Mouse (Mus musculus): Measurements from ENCODE around the gene Mlkl.
"Not testable (repeated sequence)": the region's sequence is repeated elsewhere in the genome, so short reads cannot be mapped to it uniquely, and the experiment has no call there.

The Mlkl gene

GRCm38 (mm10) chr8:111313961-111314360, 24.0 kb downstream of the Mlkl start:
- not testable (repeated sequence) for DNase-seq (ENCODE audit: low spot score in 2 of 2)

- DNase-seq (ENCODE audit: low spot score in 2 of 2): no peak
These were observed 25.2 kb downstream of the Mlkl start for GRCm38 (mm10) chr8:111312758-111313162.

- DNase-seq (ENCODE audit: low spot score in 2 of 2): not testable (repeated sequence)
These were observed 28.0 kb downstream of the Mlkl start for GRCm38 (mm10) chr8:111310006-111310405.

DNA sequence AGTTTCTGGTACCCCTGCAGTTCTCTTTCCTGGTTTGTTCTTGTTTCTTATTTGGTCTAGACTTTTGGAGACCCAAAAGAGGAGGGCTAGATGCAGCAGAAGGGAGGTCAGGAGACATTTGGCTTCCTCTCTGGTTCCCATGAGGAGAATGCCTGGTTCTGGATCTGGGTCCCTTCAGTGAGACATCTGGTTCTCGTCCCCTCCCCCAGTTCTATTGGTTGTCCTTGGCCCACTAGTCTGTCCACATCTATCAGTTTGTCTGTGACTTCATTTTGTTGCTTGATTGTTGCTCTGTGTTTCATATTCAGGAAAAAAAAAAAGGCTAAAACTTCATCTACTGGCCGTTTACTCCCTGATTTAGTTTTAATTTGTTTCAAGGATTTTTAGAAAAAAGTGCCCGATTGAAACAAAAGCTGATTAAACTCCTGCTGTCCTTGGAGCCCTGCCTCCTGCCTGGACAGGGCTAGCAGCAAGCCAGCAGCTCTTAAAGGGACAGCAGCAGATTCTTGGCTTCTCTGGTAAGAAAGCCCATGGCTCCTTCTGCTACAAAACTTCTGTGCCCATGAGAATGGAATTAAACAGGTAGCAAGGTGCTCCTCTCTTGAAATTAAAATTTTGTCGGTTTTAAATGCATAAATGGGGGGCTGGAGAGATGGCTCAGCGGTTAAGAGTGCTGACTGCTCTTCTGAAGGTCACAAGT, 32.8 kb downstream of the Mlkl start:
- peak in 1 of 2 experiments; percentile 23 for DNase-seq (ENCODE audit: low spot score in 2 of 2)

DNA sequence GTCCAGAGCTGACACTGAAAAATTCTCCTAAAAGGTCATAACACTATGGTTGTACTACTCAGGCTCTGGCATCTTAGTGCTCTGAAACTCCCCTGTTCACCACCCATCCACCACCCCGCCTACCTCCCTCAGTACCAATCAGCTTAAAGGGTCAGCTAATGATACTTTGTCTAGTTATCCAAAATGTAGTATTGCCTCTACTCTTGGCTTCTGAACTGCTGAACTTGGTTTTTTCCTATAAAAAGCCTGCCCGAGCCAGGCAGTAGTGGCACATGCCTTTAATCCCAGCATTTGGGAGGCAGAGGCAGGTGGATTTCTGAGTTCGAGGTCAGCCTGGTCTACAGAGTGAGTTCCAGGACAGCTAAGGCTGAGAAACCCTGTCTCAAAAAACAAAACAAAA, 33.6 kb downstream of the Mlkl start:
- no peak for DNase-seq (ENCODE audit: low spot score in 2 of 2)

DNA sequence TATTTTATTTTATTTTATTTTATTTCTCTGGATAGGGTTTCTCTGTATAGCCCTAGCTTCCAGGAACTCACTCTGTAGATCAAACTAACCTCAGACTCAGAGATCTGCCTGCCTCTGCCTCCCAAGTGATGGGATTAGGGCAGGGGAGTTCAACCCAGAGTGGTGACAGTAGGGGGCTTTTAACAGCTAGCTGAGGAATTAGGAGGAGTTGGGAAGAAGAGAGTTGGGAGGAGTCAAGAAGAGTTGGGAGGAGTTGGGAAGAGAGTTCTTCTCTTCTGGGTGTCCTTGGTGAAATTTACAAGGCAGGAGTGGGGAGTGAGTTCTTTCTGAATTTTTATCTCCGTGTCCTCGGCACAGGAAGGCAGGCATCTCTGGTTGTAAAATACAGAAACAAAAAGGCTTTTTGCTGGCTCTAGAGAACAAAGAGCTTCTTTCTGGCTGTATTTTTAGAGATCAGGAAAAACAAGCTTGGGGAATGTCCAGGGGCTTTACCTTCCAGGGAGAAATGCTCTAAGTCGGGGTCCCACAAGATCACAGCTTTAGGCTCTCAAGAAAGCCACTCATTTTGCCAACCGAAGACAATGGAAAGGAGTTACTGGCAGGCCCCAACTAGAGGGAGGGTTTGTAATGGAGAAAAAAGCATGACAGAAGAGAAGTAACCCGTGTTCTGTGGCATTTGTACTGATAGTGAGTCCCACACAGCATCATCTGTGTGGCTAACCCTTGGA, 34.7 kb downstream of the Mlkl start:
- not testable (repeated sequence) for DNase-seq (ENCODE audit: low spot score in 2 of 2)

- peak in 1 of 2 experiments; percentile 24 for DNase-seq (ENCODE audit: low spot score in 2 of 2)
These were observed 37.1 kb downstream of the Mlkl start for GRCm38 (mm10) chr8:111300597-111301546.

DNA sequence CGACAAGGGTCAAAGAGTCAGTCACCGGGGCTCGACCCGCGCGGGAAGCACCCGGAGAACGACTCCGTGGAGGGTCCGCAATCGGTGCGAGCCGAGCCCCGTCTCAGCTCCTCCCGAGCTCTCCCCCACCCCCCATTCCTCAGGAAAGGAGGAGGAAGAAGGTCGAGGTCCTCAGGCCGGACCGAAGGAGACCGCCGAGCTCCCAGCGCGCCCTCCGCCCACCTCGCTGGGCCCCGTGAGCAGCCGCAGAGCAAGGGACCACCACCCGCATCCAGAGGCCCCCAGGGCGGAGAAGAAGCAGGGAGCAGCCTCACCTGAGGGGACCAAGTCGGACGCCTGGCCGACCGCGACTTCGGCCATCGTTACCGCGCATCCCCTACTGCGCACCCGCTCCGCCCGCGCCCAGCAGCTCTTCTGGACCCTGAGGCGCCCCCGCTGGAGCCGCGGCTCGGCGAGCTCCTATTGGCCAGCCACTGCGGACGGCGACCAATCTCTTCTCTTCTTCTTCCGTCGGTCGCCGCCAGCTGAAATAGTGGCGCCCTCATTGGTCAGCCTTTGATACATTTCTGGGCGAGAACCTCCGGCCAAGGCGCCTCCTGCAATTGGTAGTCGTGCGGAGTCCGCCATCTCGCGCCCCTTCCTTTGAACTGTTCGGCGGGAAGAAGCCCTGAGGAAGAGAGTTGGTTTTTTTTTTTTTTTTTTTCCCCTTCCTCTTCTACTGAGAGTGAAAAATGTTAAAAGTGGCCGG, 38.0 kb downstream of the Mlkl start, which contains the start of gene Rfwd3:
Gene Rfwd3, minus strand, starts transcription at position 402 of the 748 bp plus-strand sequence.
- peak; percentile 99 for DNase-seq (ENCODE audit: low spot score in 2 of 2)

GRCm38 (mm10) chr8:111299363-111299820, 38.6 kb downstream of the Mlkl start:
- peak; percentile 43 to 49 for DNase-seq (ENCODE audit: low spot score in 2 of 2)

DNA sequence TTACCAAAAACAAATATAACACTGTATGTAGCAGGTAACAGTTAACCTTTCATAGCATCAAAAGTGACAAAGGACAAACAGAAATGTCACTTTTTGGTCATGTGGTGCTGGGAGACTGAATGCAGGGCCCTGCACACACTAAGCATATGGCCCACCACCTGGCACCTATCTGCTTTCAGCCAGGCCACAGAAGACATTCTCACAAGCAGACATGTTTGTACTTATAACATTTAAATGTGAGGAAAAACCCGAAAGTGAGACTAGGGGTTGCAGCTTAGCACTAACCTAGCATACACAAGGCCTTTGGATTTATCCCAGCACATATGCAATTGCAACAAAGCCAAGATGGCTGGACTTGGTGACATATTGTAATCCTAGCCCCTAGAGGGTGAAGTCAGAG, 40.0 kb downstream of the Mlkl start:
- DNase-seq (ENCODE audit: low spot score in 2 of 2): no peak

- DNase-seq (ENCODE audit: low spot score in 2 of 2): no peak
These were observed 46.2 kb downstream of the Mlkl start for GRCm38 (mm10) chr8:111291733-111292132.

DNA sequence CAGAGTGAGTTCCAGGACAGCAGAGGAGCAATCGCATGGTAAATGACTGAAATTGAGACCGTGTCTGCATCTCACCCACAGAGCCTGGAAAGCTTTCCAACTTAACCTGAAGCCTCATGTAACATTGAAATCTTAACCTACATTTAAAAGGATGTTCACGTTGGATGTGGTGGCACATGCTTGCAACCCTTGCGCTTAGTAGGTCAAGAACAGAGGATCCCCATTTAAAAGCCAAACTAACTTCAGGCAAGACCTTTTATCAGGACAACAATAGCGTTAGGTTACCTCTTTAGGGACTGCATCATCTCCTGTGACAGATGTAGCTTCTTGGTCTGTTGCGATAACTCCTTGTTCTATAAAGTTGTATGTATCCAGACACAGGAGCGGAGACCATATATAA, 47.4 kb downstream of the Mlkl start:
- no peak for DNase-seq (ENCODE audit: low spot score in 2 of 2)

- no peak for DNase-seq (ENCODE audit: low spot score in 2 of 2)
These were observed 52.4 kb downstream of the Mlkl start for GRCm38 (mm10) chr8:111285603-111286002.

- no peak for DNase-seq (ENCODE audit: low spot score in 2 of 2)
These were observed 55.9 kb downstream of the Mlkl start for GRCm38 (mm10) chr8:111282093-111282492.

- no peak for DNase-seq (ENCODE audit: low spot score in 2 of 2)
These were observed 69.7 kb downstream of the Mlkl start for GRCm38 (mm10) chr8:111268277-111268676.

- not testable (repeated sequence) for DNase-seq (ENCODE audit: low spot score in 2 of 2)
These were observed 71.8 kb downstream of the Mlkl start for GRCm38 (mm10) chr8:111266161-111266560.

GRCm38 (mm10) chr8:111264693-111265220, 73.2 kb downstream of the Mlkl start:
- no peak for DNase-seq (ENCODE audit: low spot score in 2 of 2)

DNA sequence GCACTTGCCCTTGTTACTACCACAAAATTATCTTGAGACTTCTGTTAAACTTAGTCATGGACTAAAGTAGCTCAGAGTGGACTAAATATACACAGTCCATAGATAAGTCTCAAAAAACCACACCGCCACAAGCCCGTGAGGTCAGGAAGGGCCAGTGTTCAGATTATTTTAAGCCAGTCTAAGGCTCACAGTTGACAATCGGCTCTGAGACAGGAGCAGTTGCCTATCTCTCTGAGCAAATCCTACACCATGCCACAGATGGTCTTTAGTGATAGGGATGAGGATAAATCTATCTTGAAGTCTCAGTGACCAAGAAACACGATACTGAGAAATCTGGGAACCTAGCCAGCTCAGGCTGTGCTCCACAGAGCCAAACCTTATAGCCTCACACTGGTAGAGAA, 76.0 kb downstream of the Mlkl start:
- DNase-seq (ENCODE audit: low spot score in 2 of 2): no peak
